Mouse (Mus musculus) B cell, adult 2 months (primary cell): Measurements from ENCODE around the gene Trim40.
A peak's percentile ranks its signal among the peaks of the same experiment; 100 is the strongest.

Source experiments
- DNase-seq, 2 experiments: peaks; one replicate each; pipeline ENCODE4 v3.0.0; 2022

Trim40 gene

GRCm38 (mm10) chr17:36836874-36837647 is 52.9 kb downstream of the Trim40 start, which contains the start of gene Trim26:
Gene Trim26, plus strand, starts transcription at chr17:36837134.
- peak; percentile 97 to 98 for DNase-seq

- DNase-seq, result no peak
Measured at GRCm38 (mm10) chr17:36836427-36836812, 53.5 kb downstream of the Trim40 start.

- DNase-seq, result peak; percentile 67
Measured at GRCm38 (mm10) chr17:36835591-36836426, 54.1 kb downstream of the Trim40 start.

- no peak for DNase-seq
Measured at GRCm38 (mm10) chr17:36832694-36833093, 57.2 kb downstream of the Trim40 start.
